Mouse (Mus musculus) adrenal gland (tissue): ENCODE results near the gene Mesp1.

ENCODE experiments used
- intact Hi-C: fragments of 180-260 bp; cut with DNase I; formaldehyde crosslinking; loops from one replicate; pipeline ENCODE4 v1.15.1; 2025

Mesp1 gene

GRCm38 (mm10) chr7:79742659-79743536 lies 50.7 kb downstream of the Mesp1 start, which contains the start of the genes Pex11a and Wdr93:
TSS of gene Pex11a (minus strand) at chr7:79743131.
TSS of gene Wdr93 (plus strand) at chr7:79743163.
- intact Hi-C loops, result loop anchor here (5.0 kb wide), 1 partner anchor 44 kb away; no protein-coding TSS in a partner anchor

DNA sequence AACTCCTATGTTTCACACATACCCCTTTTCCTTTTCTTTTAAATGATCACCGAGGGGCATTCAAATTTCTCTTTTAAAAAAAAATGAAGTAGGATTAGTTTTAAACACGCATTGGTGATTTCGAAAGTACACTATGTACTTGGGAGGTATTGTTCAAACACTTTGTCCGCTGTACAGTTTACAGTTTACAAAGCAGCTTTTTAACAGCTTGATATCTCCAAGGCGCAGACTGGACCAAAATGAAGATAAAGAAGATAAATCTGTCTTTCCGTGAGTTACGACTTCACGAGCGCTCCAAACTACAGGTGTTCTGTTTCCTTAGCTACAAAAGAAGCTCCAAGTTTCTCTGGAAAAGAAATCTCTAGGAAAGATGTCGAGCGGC lies 51.3 kb downstream of the Mesp1 start:
- intact Hi-C loops, result loop anchor here (5.0 kb wide), 1 partner anchor 45 kb away; no protein-coding TSS in a partner anchor
